In the genomic region with DNA sequence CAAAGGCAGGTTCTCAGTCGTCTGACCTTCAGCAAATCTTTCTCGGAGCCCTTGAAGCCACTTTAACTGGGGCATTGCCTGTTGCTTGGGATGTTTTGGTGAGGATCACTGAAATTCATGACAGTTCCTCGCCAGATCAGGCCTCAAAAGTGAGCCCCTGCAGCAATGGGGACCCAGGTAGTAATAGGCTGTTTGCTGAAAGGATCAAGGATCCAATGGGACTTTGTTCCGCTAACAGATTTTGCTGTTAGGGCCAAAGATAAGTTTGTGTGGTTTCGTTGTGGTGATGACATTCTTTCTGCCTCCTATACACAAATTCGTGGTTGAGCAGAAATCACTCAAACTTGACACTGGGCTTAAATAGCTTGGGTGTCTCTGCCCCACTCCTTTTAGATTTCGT, we compare ENCODE assay signal across 8 mouse cellular contexts. TPM values are rescaled to one million over a fixed set of nuclear protein-coding genes. Genes with fewer than 3 reads are reported as not detected.
DNase-seq lines count a peak whose midpoint lies in the region; ATAC-seq and TF ChIP-seq lines count a peak whose summit lies in the region.

No protein-coding gene starts in this region.

- no peak for ATAC-seq in limb, embryonic 14.5 days (ENCODE audit: low FRiP score, low read depth)
- no peak for ATAC-seq in stomach, embryonic 15.5 days (ENCODE audit: insufficient read depth, low FRiP score, low read depth)

- no peaks in the 10 kb centered on the region for H3K27me3 ChIP-seq in cerebellum, adult 2 months (ENCODE audit: control insufficient read depth, insufficient read depth, low read length)
- no peaks in the 10 kb centered on the region for H3K27me3 ChIP-seq in spleen, adult 2 months (ENCODE audit: control insufficient read depth, insufficient read depth, low read length)
- H3K27me3 ChIP-seq in limb, embryonic 14.5 days (ENCODE audit: control insufficient read depth, insufficient read depth, low read length): no peaks in the 10 kb centered on the region
- H3K27me3 ChIP-seq in stomach, embryonic 15.5 days (replicated peaks): no peaks in the 10 kb centered on the region

- H3K36me3 ChIP-seq in spleen, adult 2 months (ENCODE audit: control insufficient read depth, insufficient read depth, low read length): peaks cover 3% of the 10 kb centered on the region
- H3K36me3 ChIP-seq in limb, embryonic 14.5 days (ENCODE audit: control insufficient read depth, insufficient read depth, low read length): peaks cover 28% of the 10 kb centered on the region
- peaks cover 4% of the 10 kb centered on the region; the same call in 1 of the 2 replicates for H3K36me3 ChIP-seq in stomach, embryonic 15.5 days

- H3K9me3 ChIP-seq in limb, embryonic 14.5 days (ENCODE audit: control insufficient read depth, low read length): no peaks in the 10 kb centered on the region
- H3K9me3 ChIP-seq in stomach, embryonic 15.5 days: no peaks in the 10 kb centered on the region

- H3K4me3 ChIP-seq in cerebellum, adult 2 months (replicated peaks; ENCODE audit: insufficient read depth, low read depth, low read length): peak overlapping the region; percentile 70
- peak overlapping the region; percentile 99 for H3K4me3 ChIP-seq in spleen, adult 2 months (ENCODE audit: extremely low read depth, insufficient read depth, insufficient read length)
- H3K4me3 ChIP-seq in limb, embryonic 14.5 days (replicated peaks; ENCODE audit: low read length): peak overlapping the region; percentile 80
- H3K4me3 ChIP-seq in stomach, embryonic 15.5 days (replicated peaks): peak overlapping the region; percentile 91

- TF ChIP-seq CTCF in cerebellum, adult 2 months (IDR thresholded peaks at IDR 0.05; ENCODE audit: borderline replicate concordance, insufficient read depth, low read depth, low read length): no peak
- TF ChIP-seq CTCF in spleen, adult 2 months (IDR thresholded peaks at IDR 0.05; ENCODE audit: extremely low read depth, insufficient read depth, insufficient read length, insufficient replicate concordance): no peak

- no peak for TF ChIP-seq POLR2A in cerebellum, adult 2 months (IDR thresholded peaks at IDR 0.05; ENCODE audit: borderline replicate concordance, insufficient read depth, low read length)
- TF ChIP-seq POLR2A in spleen, adult 2 months (IDR thresholded peaks at IDR 0.05; ENCODE audit: low read depth, low read length): no peak
- no peak for TF ChIP-seq POLR2A in limb, embryonic 14.5 days (IDR thresholded peaks at IDR 0.05; ENCODE audit: borderline replicate concordance, extremely low read depth, insufficient read depth, insufficient read length)

- no peak for DNase-seq in cerebellum, adult 2 months
- DNase-seq in cerebellum, postnatal 10 days: no peak
- DNase-seq in spleen, adult 2 months (ENCODE audit: low read depth in 1 of 2, low spot score in 2 of 2): no peak
- no peak for DNase-seq in spleen, adult 12 weeks (ENCODE audit: low spot score)
- no peak for DNase-seq in limb, embryonic 14.5 days (ENCODE audit: low spot score)
- DNase-seq in thymus, postnatal 0 days (ENCODE audit: low spot score): no peak
- no peak for DNase-seq in urinary bladder, postnatal 10 days (ENCODE audit: low spot score)

- peak overlapping the region; percentile 67 for H3K9ac ChIP-seq in limb, embryonic 14.5 days (ENCODE audit: low read depth, low read length, severe bottlenecking)
- peak overlapping the region; percentile 85 for H3K9ac ChIP-seq in stomach, embryonic 15.5 days

- H3K27ac ChIP-seq in cerebellum, adult 2 months (ENCODE audit: insufficient read depth, low read length): no peak overlapping the region
- peak overlapping the region; percentile 93 for H3K27ac ChIP-seq in spleen, adult 2 months (ENCODE audit: insufficient read depth, low read length)
- H3K27ac ChIP-seq in limb, embryonic 14.5 days (replicated peaks; ENCODE audit: low read depth, low read length): peak overlapping the region; percentile 79
- peak overlapping the region; percentile 95 for H3K27ac ChIP-seq in stomach, embryonic 15.5 days

- peak overlapping the region; percentile 83 for H3K4me2 ChIP-seq in limb, embryonic 14.5 days (replicated peaks; ENCODE audit: low read depth, low read length, severe bottlenecking)
- peak overlapping the region; percentile 78 for H3K4me2 ChIP-seq in stomach, embryonic 15.5 days

- 42% methylated on average over 7 of the region's 7 CpGs for WGBS in cerebellum, adult 2 months
- 25% methylated on average over 7 of the region's 7 CpGs for WGBS in spleen, adult 2 months
- 46% methylated on average over 7 of the region's 7 CpGs for WGBS in limb, embryonic 14.5 days
- 33% methylated on average over 7 of the region's 7 CpGs for WGBS in stomach, embryonic 15.5 days

- peaks cover 7% of the 10 kb centered on the region; the same call in 1 of the 2 replicates for H3K4me1 ChIP-seq in cerebellum, adult 2 months (ENCODE audit: control insufficient read depth, insufficient read depth, low read length)
- H3K4me1 ChIP-seq in spleen, adult 2 months (ENCODE audit: control insufficient read depth, insufficient read depth, insufficient read length): peaks cover 5% of the 10 kb centered on the region; the same call in 1 of the 2 replicates
- peaks cover 9% of the 10 kb centered on the region for H3K4me1 ChIP-seq in limb, embryonic 14.5 days (ENCODE audit: control insufficient read depth, insufficient read depth, low read length)
- peaks cover 11% of the 10 kb centered on the region for H3K4me1 ChIP-seq in stomach, embryonic 15.5 days

RNA-seq across cellular contexts. Expression of a gene that starts 0.6 kb away (rescaled TPM):
- 19.0 and 19.4 TPM in 2 replicates for polyA plus RNA-seq in cerebellum, adult 2 months (2012; rRNA removed)
- 9.7 and 10.4 TPM in 2 replicates for polyA plus RNA-seq in spleen, adult 2 months (2012; rRNA removed)
- polyA plus RNA-seq in limb, embryonic 14.5 days (2012; rRNA removed): 17.4 and 18.6 TPM in 2 replicates
- polyA plus RNA-seq in limb, embryonic 14.5 days (2014; fragmentation: Nextera tagmentation; extraction: Ambion mirVana): 13.0 and 15.3 TPM in 2 replicates
- polyA plus RNA-seq in stomach, embryonic 15.5 days (2015; fragmentation: Nextera tagmentation; extraction: Ambion mirVana): 18.8 and 20.1 TPM in 2 replicates
- polyA plus RNA-seq in thymus, postnatal 0 days (2015; fragmentation: Nextera tagmentation; extraction: Ambion mirVana): 20.1 and 22.8 TPM in 2 replicates

RNA-seq across cellular contexts. Expression of a gene that starts 0.7 kb away (rescaled TPM):
- 39.2 and 39.6 TPM in 2 replicates for polyA plus RNA-seq in cerebellum, adult 2 months (2012; rRNA removed)
- polyA plus RNA-seq in spleen, adult 2 months (2012; rRNA removed): 50.2 and 58.1 TPM in 2 replicates
- 61.0 and 68.5 TPM in 2 replicates for polyA plus RNA-seq in limb, embryonic 14.5 days (2012; rRNA removed)
- 46.1 and 47.9 TPM in 2 replicates for polyA plus RNA-seq in limb, embryonic 14.5 days (2014; fragmentation: Nextera tagmentation; extraction: Ambion mirVana)
- 67.6 and 69.2 TPM in 2 replicates for polyA plus RNA-seq in stomach, embryonic 15.5 days (2015; fragmentation: Nextera tagmentation; extraction: Ambion mirVana)
- 53.3 and 60.3 TPM in 2 replicates for polyA plus RNA-seq in thymus, postnatal 0 days (2015; fragmentation: Nextera tagmentation; extraction: Ambion mirVana)

RNA-seq across cellular contexts. Expression of a gene that starts 33.8 kb away (rescaled TPM):
- polyA plus RNA-seq in cerebellum, adult 2 months (2012; rRNA removed): 42.6 and 50.0 TPM in 2 replicates
- 56.5 and 63.1 TPM in 2 replicates for polyA plus RNA-seq in spleen, adult 2 months (2012; rRNA removed)
- polyA plus RNA-seq in limb, embryonic 14.5 days (2012; rRNA removed): 60.7 and 62.1 TPM in 2 replicates
- 29.9 and 34.0 TPM in 2 replicates for polyA plus RNA-seq in limb, embryonic 14.5 days (2014; fragmentation: Nextera tagmentation; extraction: Ambion mirVana)
- 82.3 and 92.6 TPM in 2 replicates for polyA plus RNA-seq in stomach, embryonic 15.5 days (2015; fragmentation: Nextera tagmentation; extraction: Ambion mirVana)
- 34.2 and 37.6 TPM in 2 replicates for polyA plus RNA-seq in thymus, postnatal 0 days (2015; fragmentation: Nextera tagmentation; extraction: Ambion mirVana)

RNA-seq across cellular contexts. Expression of a gene that starts 42.4 kb away (rescaled TPM):
- not detected in 2 replicates for polyA plus RNA-seq in cerebellum, adult 2 months (2012; rRNA removed)
- polyA plus RNA-seq in spleen, adult 2 months (2012; rRNA removed): not detected in 2 replicates
- not detected in 2 replicates for polyA plus RNA-seq in limb, embryonic 14.5 days (2012; rRNA removed)
- 0.33 TPM in 1 of 2 replicates, not detected in the other for polyA plus RNA-seq in limb, embryonic 14.5 days (2014; fragmentation: Nextera tagmentation; extraction: Ambion mirVana)
- not detected in 2 replicates for polyA plus RNA-seq in stomach, embryonic 15.5 days (2015; fragmentation: Nextera tagmentation; extraction: Ambion mirVana)
- polyA plus RNA-seq in thymus, postnatal 0 days (2015; fragmentation: Nextera tagmentation; extraction: Ambion mirVana): not detected in 2 replicates
